Mouse (Mus musculus) heart, embryonic 13.5 days (tissue): Measurements from ENCODE around the gene Lpcat1. TPM values are rescaled to one million over a fixed set of nuclear protein-coding genes. Genes with fewer than 3 reads are reported as not detected.

ENCODE experiments used
- ATAC-seq: fragments of 200-750 bp; cut with Nextera tagmentation; 2 replicates; pipeline ENCODE4 v1.8.0; 2017; ENCODE audit warnings: moderate TSS enrichment; ENCODE audit not compliant: insufficient number of reproducible peaks, low FRiP score, low TSS enrichment; ENCODE audit errors: extremely low read depth
- H3K27ac ChIP-seq: fragments of 300-500 bp; sonication (generic); replicated peaks from 2 replicates; pipeline ENCODE4 v1.5.1; 2015; ENCODE audit warnings: moderate library complexity, mild to moderate bottlenecking, inconsistent platforms
- H3K27me3 ChIP-seq: fragments of 300-500 bp; sonication (generic); replicated peaks from 2 replicates; pipeline ENCODE4 v1.6.1; 2015; ENCODE audit warnings: mild to moderate bottlenecking, inconsistent platforms
- H3K36me3 ChIP-seq: fragments of 300-500 bp; sonication (generic); 2 replicates; pipeline ENCODE4 v1.6.1; 2015; ENCODE audit warnings: mild to moderate bottlenecking, inconsistent platforms
- H3K4me1 ChIP-seq: fragments of 300-500 bp; sonication (generic); 2 replicates; pipeline ENCODE4 v1.6.1; 2015; ENCODE audit warnings: inconsistent platforms
- H3K4me2 ChIP-seq: fragments of 300-500 bp; sonication (generic); 2 replicates; pipeline ENCODE4 v1.6.1; 2015; ENCODE audit warnings: inconsistent platforms, mild to moderate bottlenecking, moderate library complexity
- H3K4me3 ChIP-seq: fragments of 300-500 bp; sonication (generic); 2 replicates; pipeline ENCODE4 v1.5.1; 2015; ENCODE audit warnings: moderate library complexity, mild to moderate bottlenecking, inconsistent platforms
- H3K9ac ChIP-seq: fragments of 300-500 bp; sonication (generic); 2 replicates; pipeline ENCODE4 v1.6.1; 2015; ENCODE audit warnings: inconsistent platforms, mild to moderate bottlenecking, moderate library complexity
- H3K9me3 ChIP-seq: fragments of 300-500 bp; sonication (generic); 2 replicates; pipeline ENCODE4 v1.6.1; 2016; ENCODE audit warnings: inconsistent platforms
- WGBS: fragments of 180-500 bp; shearing (Covaris S2); methylation state at CpG from one replicate; pipeline ENCODE4 v1.1.7; 2015; ENCODE audit warnings: mixed read lengths; 5-methylcytosine and 5-hydroxymethylcytosine counted together
- polyA plus RNA-seq: library from polyadenylated mRNA; unstranded; fragments of >200 nt; fragmentation: Nextera tagmentation; extraction: Ambion mirVana; gene quantifications from 2 replicates; pipeline ENCODE4 v1.2.1, GENCODE M21; 2015

Gene Lpcat1
- polyA plus RNA-seq, 1 experiment from 2014 or later: 16.0 TPM

DNA sequence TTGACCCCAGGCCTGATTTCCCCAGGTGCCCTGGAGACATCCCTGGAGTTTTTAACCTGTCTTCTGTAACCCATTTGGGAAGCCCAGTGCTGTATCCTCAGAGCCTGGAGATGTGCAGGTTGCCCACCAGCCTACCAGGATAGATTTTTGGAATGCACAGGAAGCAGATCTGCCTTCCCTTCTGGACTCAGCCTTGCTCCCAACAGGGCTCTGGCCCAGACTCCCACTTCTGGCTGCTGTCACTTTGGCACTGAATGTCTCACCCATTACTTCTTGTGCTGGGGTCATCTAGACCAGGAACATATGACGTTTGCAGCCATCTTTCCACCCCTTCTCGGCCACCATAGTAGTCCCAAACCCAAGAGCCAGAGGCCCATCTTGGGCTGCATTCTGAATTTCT lies 10.8 kb downstream of the Lpcat1 start:
- Histone ChIP-seq H3K4me3 (no peak overlapping the region), H3K9me3 (no peaks in the 10 kb centered on the region), H3K4me1 (peaks cover 70% of the 10 kb centered on the region), H3K27ac (no peak overlapping the region), H3K27me3 (no peaks in the 10 kb centered on the region), H3K4me2 (no peak overlapping the region), H3K36me3 (peaks cover 2% of the 10 kb centered on the region; the same call in 1 of the 2 replicates), H3K9ac (no peak overlapping the region)
- WGBS: 84% methylated on average over 2 of the region's 2 CpGs
- ATAC-seq: no peak

DNA sequence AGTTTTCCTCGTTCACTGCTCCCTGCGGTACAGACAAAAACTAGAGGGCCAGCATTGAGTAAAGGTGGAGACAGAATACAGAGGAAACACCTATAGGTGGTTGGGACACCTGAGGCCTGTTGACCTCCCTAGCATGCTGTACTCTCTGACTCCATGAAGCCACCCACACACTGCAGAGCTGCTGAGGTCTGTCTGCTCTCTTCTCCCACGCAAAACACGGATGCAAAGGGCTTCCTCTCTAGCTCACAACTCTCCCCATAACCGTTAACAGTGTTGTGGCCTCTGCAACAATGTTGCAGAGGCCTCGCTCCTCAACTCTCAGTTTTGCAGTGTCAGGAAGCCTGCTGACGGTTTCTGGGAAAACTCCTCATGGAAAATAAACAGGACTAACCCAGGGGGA lies 15.5 kb downstream of the Lpcat1 start:
- no peak for ATAC-seq
- 72% methylated on average over 7 of the region's 7 CpGs for WGBS
- Histone ChIP-seq H3K9ac (no peak overlapping the region), H3K27me3 (no peaks in the 10 kb centered on the region), H3K27ac (0 out of 2 replicates have a peak overlapping the region, but pooled peaks have one; percentile 1), H3K4me3 (no peak overlapping the region), H3K4me2 (no peak overlapping the region), H3K4me1 (peaks cover 54% of the 10 kb centered on the region), H3K36me3 (peaks cover 28% of the 10 kb centered on the region), H3K9me3 (peaks cover 8% of the 10 kb centered on the region; the same call in 1 of the 2 replicates)

DNA sequence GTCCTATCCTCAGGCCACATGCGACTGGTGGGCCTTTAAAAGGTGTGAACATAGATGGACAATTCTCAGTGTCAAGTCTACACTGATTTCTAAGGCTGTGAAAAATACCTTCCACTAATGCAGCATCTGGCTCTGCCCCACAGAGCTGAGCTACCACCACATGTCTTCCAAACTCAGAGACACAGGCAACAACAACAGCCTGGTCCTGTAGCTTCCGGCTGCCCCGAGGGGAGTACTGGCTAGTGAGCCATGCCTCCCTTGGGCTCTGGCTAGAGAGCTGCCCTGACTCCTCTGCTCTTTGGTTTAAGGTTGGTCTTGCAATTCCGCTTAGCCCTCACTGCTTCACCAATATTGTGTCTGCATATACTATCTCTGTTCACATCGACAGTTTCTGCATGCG lies 16.3 kb downstream of the Lpcat1 start:
- WGBS: 83% methylated on average over 6 of the region's 6 CpGs

GRCm38 (mm10) chr13:73484171-73484570 lies 17.2 kb downstream of the Lpcat1 start:
- ATAC-seq: no peak
- H3K36me3 ChIP-seq: peaks cover 35% of the 10 kb centered on the region
- H3K4me2 ChIP-seq: no peak overlapping the region
- H3K4me3 ChIP-seq: no peak overlapping the region
- H3K9me3 ChIP-seq: peaks cover 8% of the 10 kb centered on the region; the same call in 1 of the 2 replicates
- no peaks in the 10 kb centered on the region for H3K27me3 ChIP-seq
- 50% methylated on average over 5 of the region's 5 CpGs for WGBS
- H3K27ac ChIP-seq: peak overlapping the region; percentile 65
- peaks cover 51% of the 10 kb centered on the region for H3K4me1 ChIP-seq
- H3K9ac ChIP-seq: no peak overlapping the region

More for the DNA sequence above, 16.3 kb downstream of the Lpcat1 start:
- peaks cover 8% of the 10 kb centered on the region; the same call in 1 of the 2 replicates for H3K9me3 ChIP-seq
- no peak overlapping the region for H3K9ac ChIP-seq
- peaks cover 28% of the 10 kb centered on the region for H3K36me3 ChIP-seq
- H3K4me3 ChIP-seq: no peak overlapping the region
- no peaks in the 10 kb centered on the region for H3K27me3 ChIP-seq
- H3K4me2 ChIP-seq: no peak overlapping the region
- H3K27ac ChIP-seq: no peak overlapping the region
- peaks cover 53% of the 10 kb centered on the region for H3K4me1 ChIP-seq
- no peak for ATAC-seq

DNA sequence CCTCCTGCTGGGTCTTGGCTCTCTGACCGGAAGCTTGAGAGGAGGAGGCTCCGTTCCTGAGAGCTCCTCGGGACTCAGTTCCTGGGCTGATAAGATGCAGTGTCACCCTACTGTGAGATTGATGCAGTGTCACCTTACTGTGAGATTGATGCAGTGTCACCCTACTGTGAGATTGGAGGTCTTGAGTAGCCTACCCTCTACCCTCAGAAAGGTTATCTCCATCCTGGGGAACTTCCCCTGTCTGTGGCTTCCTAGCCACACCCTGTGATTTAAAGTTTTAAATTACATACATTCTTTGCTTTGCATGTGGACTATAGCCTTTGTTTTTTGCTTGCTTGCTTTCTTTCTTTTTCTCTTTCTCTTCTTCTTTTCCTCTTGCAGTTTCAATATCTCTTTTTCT lies 21.1 kb downstream of the Lpcat1 start:
- no peak for ATAC-seq
- peaks cover 36% of the 10 kb centered on the region for H3K4me1 ChIP-seq
- no peaks in the 10 kb centered on the region for H3K27me3 ChIP-seq
- peaks cover 8% of the 10 kb centered on the region; the same call in 1 of the 2 replicates for H3K9me3 ChIP-seq
- WGBS: 29% methylated on average over 3 of the region's 3 CpGs
- no peak overlapping the region for H3K27ac ChIP-seq
- H3K4me3 ChIP-seq: no peak overlapping the region
- no peak overlapping the region for H3K4me2 ChIP-seq
- no peak overlapping the region for H3K9ac ChIP-seq
- peaks cover 73% of the 10 kb centered on the region for H3K36me3 ChIP-seq

DNA sequence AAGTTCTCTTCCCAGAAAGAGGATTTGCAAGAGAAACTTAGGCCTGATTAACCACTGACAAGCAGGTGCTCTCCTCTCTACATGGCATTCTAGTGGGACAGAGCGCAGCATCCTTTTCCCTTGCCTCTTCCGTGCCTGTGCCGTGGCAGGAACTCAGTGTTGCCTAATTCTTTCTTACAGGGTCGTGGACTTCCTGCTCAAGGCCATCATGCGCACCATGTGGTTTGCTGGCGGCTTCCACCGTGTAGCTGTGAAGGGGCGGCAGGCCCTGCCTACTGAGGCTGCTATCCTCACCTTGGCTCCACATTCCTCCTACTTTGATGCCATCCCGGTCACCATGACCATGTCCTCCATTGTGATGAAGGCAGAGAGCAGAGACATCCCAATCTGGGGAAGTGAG lies 21.7 kb downstream of the Lpcat1 start:
- H3K9me3 ChIP-seq: peaks cover 8% of the 10 kb centered on the region; the same call in 1 of the 2 replicates
- no peaks in the 10 kb centered on the region for H3K27me3 ChIP-seq
- H3K36me3 ChIP-seq: peaks cover 77% of the 10 kb centered on the region
- H3K4me1 ChIP-seq: peaks cover 30% of the 10 kb centered on the region
- no peak overlapping the region for H3K4me2 ChIP-seq
- no peak overlapping the region for H3K4me3 ChIP-seq
- no peak overlapping the region for H3K9ac ChIP-seq
- WGBS: 84% methylated on average over 9 of the region's 9 CpGs
- ATAC-seq: no peak
- H3K27ac ChIP-seq: no peak overlapping the region

DNA sequence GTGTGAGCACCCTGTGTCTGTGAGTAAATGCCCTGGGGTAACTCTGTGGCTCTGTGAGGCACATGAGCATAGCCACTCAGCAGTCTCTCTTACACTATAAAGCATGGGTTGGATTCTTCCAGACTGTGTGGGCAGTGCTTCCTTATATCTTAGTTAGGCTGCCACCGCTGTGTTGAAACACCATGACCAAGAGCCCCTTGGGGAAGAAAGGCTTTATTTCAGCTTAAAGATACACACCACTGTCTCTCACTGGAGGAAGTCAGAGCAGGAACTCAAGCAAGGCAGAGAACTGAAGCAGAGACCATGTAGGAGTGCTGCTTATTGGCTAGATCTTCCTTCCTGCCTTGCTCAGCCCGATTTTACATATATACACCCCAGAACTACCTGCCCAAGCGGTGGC lies 23.0 kb downstream of the Lpcat1 start:
- H3K9me3 ChIP-seq: peaks cover 8% of the 10 kb centered on the region; the same call in 1 of the 2 replicates
- H3K4me1 ChIP-seq: peaks cover 18% of the 10 kb centered on the region
- H3K27ac ChIP-seq: no peak overlapping the region
- H3K27me3 ChIP-seq: no peaks in the 10 kb centered on the region
- ATAC-seq: no peak
- 81% methylated on average over 3 of the region's 3 CpGs for WGBS
- H3K4me2 ChIP-seq: no peak overlapping the region
- no peak overlapping the region for H3K9ac ChIP-seq
- no peak overlapping the region for H3K4me3 ChIP-seq
- peaks cover 85% of the 10 kb centered on the region for H3K36me3 ChIP-seq

- Histone ChIP-seq H3K4me1 (peaks cover 15% of the 10 kb centered on the region), H3K27ac (no peak overlapping the region), H3K36me3 (peaks cover 85% of the 10 kb centered on the region), H3K9me3 (peaks cover 8% of the 10 kb centered on the region; the same call in 1 of the 2 replicates), H3K4me2 (no peak overlapping the region), H3K4me3 (no peak overlapping the region), H3K27me3 (no peaks in the 10 kb centered on the region), H3K9ac (no peak overlapping the region)
- ATAC-seq: no peak
- WGBS: 71% methylated on average over 8 of the region's 8 CpGs
Measured at GRCm38 (mm10) chr13:73490564-73491170, 23.7 kb downstream of the Lpcat1 start.

DNA sequence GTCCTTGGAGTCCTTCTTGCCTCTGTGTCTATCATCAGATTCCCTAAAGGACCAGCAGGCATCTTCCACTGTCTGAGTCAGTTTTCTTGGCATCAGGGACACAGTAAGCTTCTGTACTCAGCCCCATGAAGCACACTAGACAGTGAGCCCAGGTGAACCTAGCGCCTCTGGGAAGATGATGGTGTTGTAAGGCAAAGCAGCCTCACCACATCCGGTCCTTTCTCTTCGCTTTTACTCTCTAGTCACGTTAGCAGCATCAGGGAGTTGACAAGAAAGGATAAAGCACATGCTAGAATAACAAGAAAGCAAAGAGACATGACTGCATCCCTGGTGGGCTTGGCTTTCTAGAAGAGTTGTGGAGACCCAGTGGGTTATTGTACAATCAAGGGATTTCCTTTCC lies 26.2 kb downstream of the Lpcat1 start:
- Histone ChIP-seq H3K4me3 (no peak overlapping the region), H3K9ac (no peak overlapping the region), H3K27me3 (no peaks in the 10 kb centered on the region), H3K36me3 (peaks cover 91% of the 10 kb centered on the region), H3K27ac (no peak overlapping the region), H3K4me2 (no peak overlapping the region), H3K4me1 (peaks cover 10% of the 10 kb centered on the region), H3K9me3 (no peaks in the 10 kb centered on the region)
- 86% methylated on average over 4 of the region's 4 CpGs for WGBS
- no peak for ATAC-seq

GRCm38 (mm10) chr13:73494528-73494927 lies 27.5 kb downstream of the Lpcat1 start:
- no peak overlapping the region for H3K9ac ChIP-seq
- H3K27me3 ChIP-seq: no peaks in the 10 kb centered on the region
- H3K9me3 ChIP-seq: no peaks in the 10 kb centered on the region
- no peak overlapping the region for H3K4me2 ChIP-seq
- H3K27ac ChIP-seq: no peak overlapping the region
- H3K36me3 ChIP-seq: peaks cover 93% of the 10 kb centered on the region
- WGBS: 79% methylated on average over 9 of the region's 9 CpGs
- ATAC-seq: no peak
- no peak overlapping the region for H3K4me3 ChIP-seq
- H3K4me1 ChIP-seq: peaks cover 7% of the 10 kb centered on the region

GRCm38 (mm10) chr13:73496137-73496536 lies 29.1 kb downstream of the Lpcat1 start:
- Histone ChIP-seq H3K27ac (no peak overlapping the region), H3K9ac (no peak overlapping the region), H3K27me3 (no peaks in the 10 kb centered on the region), H3K36me3 (peaks cover 85% of the 10 kb centered on the region), H3K4me1 (peaks cover 13% of the 10 kb centered on the region), H3K4me2 (no peak overlapping the region), H3K4me3 (no peak overlapping the region), H3K9me3 (no peaks in the 10 kb centered on the region)
- WGBS: 45% methylated on average over 2 of the region's 2 CpGs
- ATAC-seq: no peak
